Mouse (Mus musculus): ENCODE data around the gene Sdcbp2.

- no peak for TF ChIP-seq CTCF (conservative IDR thresholded peaks at IDR 0.05; ENCODE audit: insufficient read depth, insufficient read length, low read depth, low read length)
- no peak for TF ChIP-seq POLR2A (IDR thresholded peaks at IDR 0.05; ENCODE audit: low read depth, low read length)
Measured at GRCm38 (mm10) chr2:151603630-151604029, 31.2 kb downstream of the Sdcbp2 start.
